Mouse (Mus musculus): ENCODE results near the gene Pak6.

GRCm38 (mm10) chr2:118642431-118642830 is 20.7 kb upstream of the Pak6 start:
- TF ChIP-seq MYOG (IDR thresholded peaks at IDR 0.05; ENCODE audit: control insufficient read depth in 1 of 3, insufficient read depth in 1 of 3, insufficient read length in 2 of 3, low read depth in 2 of 3): no peak
- no peak for TF ChIP-seq E2F4 (IDR thresholded peaks at IDR 0.05; ENCODE audit: insufficient read depth)
